Mouse (Mus musculus) CD4-positive, CD25-positive, alpha-beta regulatory T cell, adult 9 weeks (primary cell): ENCODE measurements around the gene Atxn7l3b. TPM values are rescaled to one million over a fixed set of nuclear protein-coding genes. Genes with fewer than 3 reads are reported as not detected.

Source experiments
- polyA plus RNA-seq: library from polyadenylated mRNA; unstranded; fragments of 100-300 nt; shearing (Covaris generic); gene quantifications from one replicate; pipeline ENCODE4 v1.2.1, GENCODE M21; 2017

Gene Atxn7l3b
- 21.7 TPM for polyA plus RNA-seq

DNA sequence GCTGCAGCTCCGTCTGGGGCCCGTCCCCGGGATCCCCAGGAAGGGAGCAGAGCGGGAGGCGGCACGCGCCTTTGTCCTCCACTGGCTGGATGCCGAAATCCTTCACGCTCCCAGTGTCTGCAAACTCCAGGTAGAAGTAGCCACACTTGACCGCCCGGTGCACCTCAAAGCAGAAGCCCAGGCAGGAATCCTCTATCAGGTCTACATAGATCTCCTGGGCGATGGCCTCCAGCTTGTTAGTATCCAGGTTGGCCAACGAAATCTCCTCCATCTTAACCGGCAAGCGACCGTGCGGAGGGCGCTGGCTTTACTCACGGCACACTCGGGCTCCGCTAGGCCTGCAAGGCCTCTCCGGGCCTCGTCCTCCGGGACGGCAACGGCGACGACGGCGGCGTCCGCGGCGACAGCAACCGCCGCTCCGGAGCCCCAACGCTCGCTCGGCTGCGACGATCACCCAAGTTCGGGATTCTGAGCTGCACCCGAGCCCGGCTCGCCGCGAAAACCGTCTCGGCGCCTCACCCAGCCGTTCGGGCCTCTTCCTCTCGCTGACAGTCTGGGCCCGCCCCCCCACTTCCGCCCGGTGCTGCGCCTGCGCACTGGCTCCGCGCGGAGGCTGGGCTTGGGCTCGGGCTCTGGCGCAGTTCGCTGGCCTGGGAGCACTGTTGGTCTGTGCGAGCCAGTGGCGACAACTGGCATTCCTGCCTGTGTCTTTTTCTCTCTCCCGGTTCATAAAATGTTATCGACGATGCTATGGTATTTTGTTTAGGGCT lies at the start of gene Atxn7l3b:
Gene Atxn7l3b (minus strand): TSS at position 550 of the 770 bp plus-strand sequence.

